Mouse (Mus musculus) neural tube, postnatal 0 days (tissue): ENCODE measurements around the gene Olfr1324. TPM values are rescaled to one million over a fixed set of nuclear protein-coding genes. Genes with fewer than 3 reads are reported as not detected.

Source experiments
- polyA plus RNA-seq: library from polyadenylated mRNA; unstranded; fragments of >200 nt; fragmentation: Nextera tagmentation; extraction: Ambion mirVana; gene quantifications from 2 replicates; pipeline ENCODE4 v1.2.1, GENCODE M21; 2015

The Olfr1324 gene
- not detected in 2 replicates for polyA plus RNA-seq

DNA sequence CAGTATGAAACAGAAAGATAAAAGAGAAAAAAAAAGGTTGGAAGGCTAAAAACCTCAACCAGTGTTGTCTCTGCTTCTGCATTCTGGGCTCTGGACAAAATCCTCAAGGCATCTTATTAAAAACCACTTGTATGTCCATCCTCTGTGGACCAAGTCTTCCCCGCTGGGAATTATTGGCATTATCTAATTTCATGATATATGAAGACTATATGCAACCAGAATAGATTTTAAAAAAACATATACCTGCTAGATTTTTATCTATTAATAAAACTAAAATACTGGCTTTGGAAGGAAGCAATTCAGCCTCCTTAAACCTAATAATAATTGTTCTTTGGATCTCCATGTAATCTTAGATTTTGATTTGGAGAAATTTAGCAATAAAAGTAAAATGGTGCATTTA lies at the start of gene Olfr1324:
Gene Olfr1324, minus strand, starts transcription at position 101 of the 400 bp plus-strand sequence.

